Mouse (Mus musculus) central nervous system, embryonic 11.5 days (tissue): ENCODE measurements around the gene Gm49378. TPM values are rescaled to one million over a fixed set of nuclear protein-coding genes. Genes with fewer than 3 reads are reported as not detected.

Experiments
- polyA plus RNA-seq: library from polyadenylated mRNA; depleted of rRNA; stranded (reverse); fragments of >200 nt; gene quantifications from 2 replicates; pipeline ENCODE4 v1.2.3, GENCODE M21; 2012; rRNA removed

The Gm49378 gene
- polyA plus RNA-seq, result 3.4 and 4.1 TPM in 2 replicates

DNA sequence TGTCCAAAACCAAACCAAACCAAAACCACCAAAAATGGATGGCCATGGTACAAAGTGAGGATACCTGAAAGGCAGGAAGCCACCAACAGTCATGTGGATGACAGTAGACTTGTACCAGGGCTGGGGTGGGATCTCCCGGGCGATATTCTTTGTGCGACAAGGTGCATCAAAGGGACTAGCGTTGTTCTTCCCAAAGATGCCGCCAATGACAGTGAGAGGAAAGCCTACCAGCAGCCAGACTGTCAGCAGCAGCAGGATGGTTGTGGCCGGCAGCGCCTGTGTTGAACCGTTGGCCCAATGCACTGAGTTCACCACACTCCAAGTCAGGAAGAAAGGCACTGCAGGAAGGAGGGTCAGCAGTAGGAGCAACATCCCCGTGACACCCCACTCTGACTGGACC, at the start of gene Gm49378:
TSS of gene Gm49378 (minus strand) at position 101 of the 400 bp plus-strand sequence.

DNA sequence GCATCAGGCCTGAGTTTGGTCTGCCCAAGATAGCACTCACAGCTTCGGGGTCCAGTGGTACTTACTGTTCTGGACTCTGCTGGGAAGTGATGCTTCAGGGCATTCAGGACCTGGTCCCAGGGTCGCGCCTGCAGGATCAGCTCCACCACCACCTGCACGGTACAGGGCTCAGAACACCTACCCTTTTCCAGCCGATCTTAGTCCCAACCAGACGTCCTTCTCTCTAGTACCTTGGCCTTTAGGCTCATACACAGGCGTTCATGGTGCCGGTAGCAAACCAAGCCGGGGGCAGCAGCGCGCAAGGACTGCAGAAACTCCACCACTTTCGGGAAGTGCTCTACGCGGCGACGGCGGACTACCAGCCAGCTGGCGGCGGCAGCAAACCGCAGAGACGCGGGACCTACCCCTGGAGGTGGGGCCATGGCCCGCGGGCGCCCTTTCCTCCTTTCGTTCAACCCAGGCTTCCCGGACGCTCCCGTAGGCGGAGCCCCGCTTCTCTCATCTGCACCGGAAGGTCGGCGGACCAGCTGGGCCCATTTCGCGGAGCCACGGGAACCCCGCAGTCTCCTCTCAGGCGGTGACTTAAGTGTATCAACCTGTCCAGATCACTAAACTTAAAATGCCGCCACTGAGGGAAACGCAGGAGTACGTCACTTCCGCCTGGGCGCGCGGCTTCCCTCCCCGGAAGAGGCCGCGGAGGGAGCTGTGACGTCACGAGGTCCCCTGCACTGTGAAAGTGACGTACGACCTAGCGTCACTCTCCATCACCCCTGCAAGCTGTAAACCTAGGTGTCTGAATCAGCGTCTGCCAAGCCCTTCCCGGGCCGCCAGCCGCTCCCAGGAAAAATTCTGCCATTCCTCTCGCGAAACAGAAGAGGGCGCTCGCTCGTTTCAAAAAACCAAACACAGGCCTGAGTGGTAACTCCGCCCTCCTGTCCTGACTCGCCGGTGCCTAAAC, 43.7 kb upstream of the Gm49378 start, which contains the start of gene Tinf2:
TSS of gene Tinf2 (minus strand) at position 661 of the 958 bp plus-strand sequence.

DNA sequence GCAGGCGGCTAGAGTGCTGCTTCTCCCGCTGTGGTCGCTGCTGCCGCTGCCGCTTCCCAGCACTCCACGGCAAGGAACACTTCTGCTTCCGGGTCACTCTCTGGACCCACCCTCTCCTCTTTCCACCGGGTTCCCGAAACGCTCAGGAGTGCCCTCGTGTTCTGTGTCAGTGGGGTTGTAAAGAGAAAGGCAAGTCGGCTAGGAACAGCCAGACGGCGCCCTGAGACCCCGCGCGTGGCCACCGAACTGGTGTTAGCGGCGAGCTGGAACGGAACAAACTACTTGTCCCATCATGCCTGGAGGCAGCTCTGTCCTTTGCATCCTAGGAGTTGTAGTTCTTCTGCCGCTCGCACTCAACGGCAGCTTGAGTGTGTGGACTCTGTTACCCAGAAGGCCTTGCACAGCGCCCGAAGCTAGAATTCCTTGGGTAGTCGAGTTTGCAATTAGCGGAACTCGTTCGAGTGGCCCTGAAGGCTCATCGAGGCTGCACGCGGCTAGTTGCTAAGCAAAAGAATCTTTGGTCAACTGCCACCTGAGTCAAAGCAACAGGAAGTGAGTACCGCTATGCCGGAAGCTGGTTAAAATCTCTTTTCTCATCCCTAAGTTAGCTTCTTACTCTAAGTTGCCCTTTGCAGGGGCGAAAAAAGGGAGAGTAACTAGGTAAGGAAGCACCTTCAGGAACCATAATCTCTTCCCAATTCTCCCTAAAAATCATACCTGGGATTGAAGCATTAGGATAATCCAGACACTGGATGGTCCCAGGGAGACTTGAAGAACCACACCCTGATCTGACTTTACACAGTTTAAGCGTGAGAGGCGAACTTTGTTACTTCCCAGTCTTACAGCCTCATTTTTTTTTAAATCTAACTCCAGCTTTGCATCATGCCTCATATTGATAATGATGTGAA, 34.4 kb upstream of the Gm49378 start, which contains the start of the genes Gmpr2 and Nedd8:
TSS of gene Gmpr2 (plus strand) at position 109 of the 908 bp plus-strand sequence.
TSS of gene Nedd8 (minus strand) at position 292 of the 908 bp plus-strand sequence.

DNA sequence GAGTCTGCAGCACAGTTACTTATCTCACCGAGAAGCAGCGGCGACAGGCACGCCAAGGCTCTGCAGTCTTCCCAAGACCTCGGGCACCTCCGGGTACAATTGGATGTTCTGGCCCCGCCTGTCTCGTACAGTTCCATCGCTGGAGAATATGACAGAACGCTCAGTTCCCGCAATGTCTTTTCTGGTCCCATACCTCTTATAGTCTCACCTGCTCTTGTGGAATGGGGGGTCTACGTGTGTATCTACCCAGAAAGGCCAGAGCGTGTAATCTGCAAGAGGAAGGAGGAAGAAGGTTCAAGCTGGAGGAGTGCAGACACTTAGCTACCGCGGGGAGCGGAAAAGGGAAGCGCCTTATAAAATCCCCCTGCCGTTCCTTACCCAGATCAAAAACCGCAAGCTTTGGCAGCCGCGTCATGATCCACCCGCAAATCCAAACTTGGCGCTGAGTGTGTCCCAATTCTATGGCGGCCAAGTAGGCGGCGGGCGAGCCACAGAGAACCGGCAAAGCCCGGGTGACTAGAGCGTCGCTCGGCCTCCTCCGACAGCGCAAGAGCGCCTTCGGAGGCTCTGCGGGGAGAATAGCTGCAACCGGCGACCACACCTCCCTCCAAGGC, 22.4 kb upstream of the Gm49378 start, which contains the start of gene Mdp1:
TSS of gene Mdp1 (minus strand) at position 549 of the 614 bp plus-strand sequence.

DNA sequence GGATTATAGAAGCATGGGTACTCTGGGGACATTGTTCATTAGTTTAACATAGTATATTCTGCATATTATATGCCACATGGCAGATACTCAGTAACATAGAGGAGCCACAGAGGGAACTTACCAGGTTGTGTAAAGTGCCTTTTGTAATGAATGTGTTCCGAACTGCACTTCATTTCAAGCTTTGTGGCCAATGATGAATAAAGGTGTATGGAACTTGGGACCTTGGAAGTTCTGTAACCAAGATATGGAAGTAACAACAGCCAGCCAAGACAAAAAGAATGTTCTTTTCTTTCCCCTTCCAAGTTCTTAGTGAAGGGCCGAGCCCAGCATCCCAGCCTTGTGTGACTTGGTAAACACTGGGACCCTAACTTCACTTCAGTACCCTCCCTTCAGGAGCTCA, 12.2 kb upstream of the Gm49378 start, which contains the start of gene Tssk4:
TSS of gene Tssk4 (plus strand) at position 301 of the 400 bp plus-strand sequence.

DNA sequence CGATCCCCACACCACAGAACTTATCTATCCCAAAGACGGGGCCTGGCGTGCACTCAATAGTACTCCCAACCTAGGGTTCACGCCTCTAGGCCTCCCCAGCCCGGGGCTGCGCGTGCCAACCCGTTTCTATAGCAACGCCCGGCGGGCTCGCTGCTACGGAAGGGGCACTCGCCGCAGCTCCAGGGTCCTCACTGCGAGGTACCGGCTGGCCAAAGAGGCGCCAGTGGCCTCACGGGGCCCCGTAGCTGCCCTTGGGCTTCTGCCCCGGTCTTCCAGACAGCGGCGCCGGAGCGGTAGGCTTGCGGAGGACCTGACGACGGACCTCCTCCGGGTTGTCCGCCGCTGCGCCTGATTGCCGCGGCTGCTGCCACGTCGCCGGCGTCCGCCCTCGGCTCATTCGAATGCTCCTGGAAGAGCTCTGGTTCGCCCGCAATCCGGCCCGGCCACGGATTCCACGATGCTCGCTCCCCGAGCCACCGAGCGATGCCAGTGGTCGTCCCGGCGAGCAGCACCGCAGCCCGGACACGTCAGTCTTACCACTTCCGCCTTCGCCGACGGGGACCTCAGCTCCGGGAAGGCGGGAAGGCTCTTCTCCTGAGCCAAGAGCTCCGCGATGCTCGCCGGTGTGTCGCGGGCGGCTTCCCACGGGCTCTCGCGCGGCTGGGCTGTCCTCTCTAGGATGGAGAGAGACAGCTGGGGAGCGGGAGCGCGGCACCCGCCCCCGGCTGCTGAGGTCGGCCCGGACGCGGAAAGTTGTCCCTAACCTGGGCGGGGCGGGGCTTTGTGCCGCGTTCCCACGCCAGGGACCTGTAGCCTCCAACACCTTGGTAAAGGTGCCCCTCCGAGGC, 5.6 kb upstream of the Gm49378 start, which contains the start of gene Tm9sf1:
TSS of gene Tm9sf1 (minus strand) at position 747 of the 848 bp plus-strand sequence.

DNA sequence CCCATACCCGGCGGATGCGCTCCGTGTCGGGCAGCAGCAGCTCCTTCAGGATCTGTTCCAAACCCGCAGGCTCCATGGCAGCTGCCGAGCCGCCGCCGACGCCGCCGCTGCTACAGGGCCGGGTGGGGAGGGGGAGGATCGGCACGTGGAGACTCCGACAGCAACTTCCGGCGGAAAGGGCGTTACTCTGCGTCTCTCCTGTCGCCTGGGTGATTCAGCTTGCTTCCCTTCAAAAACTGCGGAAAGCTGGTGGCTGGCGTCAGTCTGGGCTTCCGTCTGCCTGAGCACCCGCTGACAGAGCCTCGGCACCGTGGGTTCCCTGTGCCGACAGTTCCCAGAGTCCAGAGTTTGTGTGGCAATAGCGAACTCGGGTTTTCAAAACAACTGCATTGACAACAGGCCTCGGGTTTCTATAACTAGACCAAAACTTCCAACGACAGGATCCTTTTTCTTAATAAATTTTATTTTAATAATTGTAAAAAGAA, 2.1 kb downstream of the Gm49378 start, which contains the start of gene Ipo4:
TSS of gene Ipo4 (minus strand) at position 435 of the 485 bp plus-strand sequence.

DNA sequence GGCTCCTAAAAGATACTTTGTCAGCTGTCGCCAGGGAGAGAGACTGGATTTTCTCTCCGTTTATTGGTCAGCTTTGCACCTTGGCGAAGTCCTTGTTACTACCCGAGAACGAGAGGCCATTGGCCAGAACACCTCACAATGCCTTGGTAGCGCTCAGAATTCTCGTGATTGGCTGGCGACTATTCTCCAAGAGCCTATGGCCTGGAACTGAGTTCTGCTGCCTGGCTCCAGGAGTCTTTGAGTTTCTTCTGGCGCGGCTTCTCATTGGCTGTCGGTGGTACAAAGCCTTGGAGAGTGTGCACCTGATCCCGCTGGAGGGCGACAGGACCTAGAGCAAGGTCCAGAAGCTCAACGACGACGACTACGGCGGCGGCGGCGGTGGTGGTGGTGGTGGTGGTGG, 19.9 kb downstream of the Gm49378 start, which contains the start of gene Rec8:
TSS of gene Rec8 (plus strand) at position 216 of the 400 bp plus-strand sequence.

DNA sequence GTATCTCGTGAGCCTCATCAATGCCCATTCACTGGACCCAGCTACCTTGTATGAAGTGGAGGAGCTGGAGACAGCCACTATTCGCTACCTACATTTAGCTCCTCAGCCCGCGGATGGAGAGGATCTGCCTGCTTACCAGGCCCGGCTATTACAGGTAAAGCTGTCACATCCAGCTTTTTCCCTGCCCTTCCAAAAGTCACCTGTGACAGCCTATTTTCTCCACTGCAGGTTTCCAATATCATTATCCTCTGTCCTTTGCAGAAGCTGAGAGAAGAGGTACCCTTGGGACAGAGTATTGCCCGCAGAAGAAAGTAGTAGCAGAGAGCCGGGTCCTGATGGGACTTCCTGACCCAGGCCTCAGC, 34.4 kb downstream of the Gm49378 start, which contains the start of gene Irf9:
TSS of gene Irf9 (plus strand) at position 301 of the 362 bp plus-strand sequence.

DNA sequence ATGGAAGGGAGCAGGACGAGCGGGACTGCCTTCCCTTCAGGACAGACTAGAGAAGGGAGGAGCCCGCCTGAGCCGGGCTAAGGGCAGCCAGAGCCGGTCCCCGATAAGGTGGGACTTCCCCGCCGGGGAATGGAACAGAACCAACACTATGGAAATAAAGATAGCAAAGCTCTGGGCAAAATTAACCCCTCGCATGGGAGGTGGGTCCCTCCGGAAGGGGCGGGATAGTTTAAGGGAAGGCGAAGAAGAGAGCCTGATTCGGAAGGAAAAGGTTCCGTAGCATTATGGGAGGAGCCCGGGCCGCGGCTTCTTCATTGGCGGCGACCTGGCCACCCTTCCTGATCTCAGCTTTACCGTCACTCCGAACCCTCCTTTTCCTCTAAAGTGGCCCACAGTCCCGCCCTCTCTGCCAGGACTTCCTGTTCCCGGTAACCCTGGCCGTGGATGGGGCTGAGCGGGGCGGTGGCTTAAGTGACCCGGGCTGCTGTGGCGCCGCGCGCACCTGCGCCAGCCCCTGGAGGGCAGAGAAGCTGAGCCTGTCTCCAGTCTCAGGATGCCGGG, 46.3 kb downstream of the Gm49378 start, which contains the start of gene Rnf31:
TSS of gene Rnf31 (plus strand) at position 378 of the 561 bp plus-strand sequence.

DNA sequence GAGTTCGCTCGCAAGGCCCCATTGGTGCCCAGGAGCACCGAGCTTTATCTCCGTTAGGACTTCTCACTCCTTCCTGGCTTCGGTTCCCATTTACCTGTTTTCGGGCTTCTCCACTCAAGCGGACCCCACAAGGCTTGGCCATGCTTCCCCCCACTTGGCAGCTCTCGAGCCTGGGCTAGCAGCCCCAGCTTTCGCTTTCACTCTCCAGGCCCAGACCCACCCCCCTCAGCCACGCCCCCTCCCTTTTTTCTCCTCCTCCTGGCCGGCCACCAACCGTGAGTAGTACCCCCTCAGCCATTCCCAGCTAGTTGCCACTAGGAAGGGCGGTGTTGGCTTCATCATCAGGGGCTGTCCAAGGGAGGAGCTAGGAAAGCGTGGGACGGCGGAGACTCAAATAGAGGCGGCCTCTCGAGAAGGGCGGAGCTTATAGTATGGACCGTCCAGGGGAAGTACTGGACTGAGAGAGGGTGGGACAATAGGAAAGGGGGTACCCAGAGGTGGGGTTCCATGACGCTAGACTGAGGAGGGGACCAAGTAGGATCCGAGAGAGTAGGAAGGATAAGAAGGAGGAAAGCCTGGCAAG, 46.9 kb downstream of the Gm49378 start, which contains the start of gene Psme2:
TSS of gene Psme2 (minus strand) at position 366 of the 583 bp plus-strand sequence.

DNA sequence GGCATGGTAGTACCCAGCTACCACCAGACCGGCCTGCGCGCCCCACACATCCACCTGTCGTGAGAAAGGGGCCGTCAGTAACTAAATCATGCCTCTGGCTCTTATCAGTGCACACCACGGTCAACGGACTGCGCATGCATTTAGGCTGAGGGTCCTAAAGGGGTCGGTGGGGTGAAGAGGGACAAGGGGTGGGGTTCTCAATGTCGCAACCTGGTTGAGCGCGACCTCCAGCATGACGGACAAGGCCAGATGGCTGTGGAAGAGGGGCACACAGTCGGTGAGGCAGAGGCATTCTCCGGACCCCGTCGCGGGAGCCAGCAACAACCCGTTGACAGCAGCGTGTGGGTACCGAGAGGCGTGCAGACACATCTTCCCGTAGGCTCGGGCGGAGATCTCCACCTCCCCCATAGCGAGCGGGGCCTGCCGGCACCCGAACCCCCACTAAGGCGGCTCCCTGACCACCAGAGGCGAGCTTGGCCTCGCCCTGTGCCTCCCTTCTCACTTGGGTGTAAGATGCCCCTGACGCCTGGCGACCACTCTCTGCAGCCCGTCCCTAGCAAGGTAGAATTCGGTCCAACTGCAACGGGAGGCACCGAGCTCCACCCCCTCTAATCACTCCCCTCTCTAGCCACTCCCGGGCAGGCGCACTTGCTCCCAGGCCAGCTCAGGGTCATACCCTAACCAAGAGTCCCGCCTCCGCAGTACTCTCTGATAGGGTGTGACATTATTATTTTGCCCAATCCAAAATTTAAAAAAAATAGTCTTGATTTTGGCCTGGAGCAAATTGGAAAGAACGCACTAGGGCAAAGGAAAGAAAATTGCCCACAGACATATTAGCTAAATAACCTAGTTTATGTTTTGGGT, 52.8 kb downstream of the Gm49378 start, which contains the start of gene Emc9:
TSS of gene Emc9 (minus strand) at position 601 of the 864 bp plus-strand sequence.

Other genes starting within 250 kb of the Gm49378 start
- gene Dhrs4, start 159.1 kb downstream of the Gm49378 start, polyA plus RNA-seq, result 48.2 and 49.4 TPM in 2 replicates
- 55.6 and 61.7 TPM in 2 replicates for gene Carmil3, start 147.2 kb downstream of the Gm49378 start, polyA plus RNA-seq
- 0.79 and 1.2 TPM in 2 replicates for gene Cpne6, start 127.5 kb downstream of the Gm49378 start, polyA plus RNA-seq
- 0.09 and 0.11 TPM in 2 replicates for gene Nrl, start 112.9 kb downstream of the Gm49378 start, polyA plus RNA-seq
- 17.8 and 25.7 TPM in 2 replicates for gene Pck2, start 97.6 kb downstream of the Gm49378 start, polyA plus RNA-seq
- 63.0 and 75.5 TPM in 2 replicates for gene Dcaf11, start 77.9 kb downstream of the Gm49378 start, polyA plus RNA-seq
- 0.18 and 0.30 TPM in 2 replicates for gene A730061H03Rik, start 77.5 kb downstream of the Gm49378 start, polyA plus RNA-seq
- 1.3 and 8.1 TPM in 2 replicates for gene Fitm1, start 62.3 kb downstream of the Gm49378 start, polyA plus RNA-seq
- 75.5 and 136 TPM in 2 replicates for gene Psme1, start 59.8 kb downstream of the Gm49378 start, polyA plus RNA-seq
- 7.7 TPM in 2 replicates for gene Emc9, start 52.6 kb downstream of the Gm49378 start, polyA plus RNA-seq
- gene Psme2, start 46.8 kb downstream of the Gm49378 start, polyA plus RNA-seq, result 72.7 and 98.9 TPM in 2 replicates
- gene Rnf31, start 46.2 kb downstream of the Gm49378 start, polyA plus RNA-seq, result 22.3 and 22.4 TPM in 2 replicates
- 19.0 and 20.1 TPM in 2 replicates for gene Irf9, start 34.3 kb downstream of the Gm49378 start, polyA plus RNA-seq
- 17.0 and 19.2 TPM in 2 replicates for gene Rec8, start 19.9 kb downstream of the Gm49378 start, polyA plus RNA-seq
- gene Ipo4, start 1.9 kb downstream of the Gm49378 start, polyA plus RNA-seq, result 119 and 120 TPM in 2 replicates
- 52.0 and 59.3 TPM in 2 replicates for gene Tm9sf1, start 5.9 kb upstream of the Gm49378 start, polyA plus RNA-seq
- gene Tssk4, start 12.3 kb upstream of the Gm49378 start, polyA plus RNA-seq, result 2.4 TPM in 2 replicates
- gene Mdp1, start 22.6 kb upstream of the Gm49378 start, polyA plus RNA-seq, result 54.9 and 66.5 TPM in 2 replicates
- gene Gmpr2, start 34.0 kb upstream of the Gm49378 start, polyA plus RNA-seq, result 40.5 and 45.5 TPM in 2 replicates
- gene Nedd8, start 34.2 kb upstream of the Gm49378 start, polyA plus RNA-seq, result 438 and 468 TPM in 2 replicates
- 48.1 and 69.4 TPM in 2 replicates for gene Tinf2, start 43.9 kb upstream of the Gm49378 start, polyA plus RNA-seq
- gene Tgm1, start 76.0 kb upstream of the Gm49378 start, polyA plus RNA-seq, result 0.82 and 0.91 TPM in 2 replicates
- gene Rabggta, start 84.4 kb upstream of the Gm49378 start, polyA plus RNA-seq, result 27.0 and 29.8 TPM in 2 replicates
- gene Dhrs1, start 107.8 kb upstream of the Gm49378 start, polyA plus RNA-seq, result 64.8 and 70.9 TPM in 2 replicates
- 24.1 and 26.2 TPM in 2 replicates for gene Nop9, start 107.8 kb upstream of the Gm49378 start, polyA plus RNA-seq
- gene Cideb, start 120.6 kb upstream of the Gm49378 start, polyA plus RNA-seq, result 1.9 and 2.2 TPM in 2 replicates
- gene Ltb4r2, start 123.5 kb upstream of the Gm49378 start, polyA plus RNA-seq, result 0.31 and 0.32 TPM in 2 replicates
- 0.43 and 0.58 TPM in 2 replicates for gene Ltb4r1, start 128.1 kb upstream of the Gm49378 start, polyA plus RNA-seq
- gene Adcy4, start 146.2 kb upstream of the Gm49378 start, polyA plus RNA-seq, result 3.7 and 15.6 TPM in 2 replicates
- gene Ripk3, start 151.0 kb upstream of the Gm49378 start, polyA plus RNA-seq, result 7.1 and 18.8 TPM in 2 replicates
- 43.3 and 96.2 TPM in 2 replicates for gene Nfatc4, start 185.2 kb upstream of the Gm49378 start, polyA plus RNA-seq
- gene Nynrin, start 216.1 kb upstream of the Gm49378 start, polyA plus RNA-seq, result 29.2 and 33.9 TPM in 2 replicates
- gene Cbln3, start 246.5 kb upstream of the Gm49378 start, polyA plus RNA-seq, result 0.58 and 0.65 TPM in 2 replicates
- 22.6 and 26.6 TPM in 2 replicates for gene Khnyn, start 247.1 kb upstream of the Gm49378 start, polyA plus RNA-seq